In genomic region chr6:124329622-124330021, GRCm38 (mm10) we compare ENCODE assay signal across 14 mouse cellular contexts. TPM values are rescaled to one million over a fixed set of nuclear protein-coding genes. Genes with fewer than 3 reads are reported as not detected.
DNase-seq lines count a peak whose midpoint lies in the region; ATAC-seq and TF ChIP-seq lines count a peak whose summit lies in the region.
"Had no signal": no experiment of that assay in that cellular context is flagged by ENCODE, and none has a peak within 500 bp of the region (broad histone marks: within the 10 kb centered on the region; RNA-seq: fewer than 3 reads in every experiment).

No protein-coding gene starts in this region.

- ATAC-seq in kidney, embryonic 14.5 days (ENCODE audit: low FRiP score, low TSS enrichment), result no peak
- 0 out of 2 replicates have a peak, but pooled peaks have one; percentile 52 for ATAC-seq in granulocyte monocyte progenitor cell, adult 5-6 weeks (replicated peaks; ENCODE audit: poor library complexity, severe bottlenecking)
- ATAC-seq in midbrain, embryonic 13.5 days, result no peak

- peak; percentile 17 for DNase-seq in kidney, adult 2 months
- DNase-seq in thymus, postnatal 14 days, result peak; percentile 32
- no peak for DNase-seq in thymus, adult 18-20 months
- no peak for DNase-seq in embryo, embryonic 10.5 days (ENCODE audit: low spot score)
- DNase-seq in frontal cortex, adult 2 months (ENCODE audit: extremely low spot score in 1 of 2, low spot score in 1 of 2), result no peak
- DNase-seq: cerebellum, adult 9-11 months; heart, postnatal 4 days; kidney, postnatal 4 days had no signal

- H3K4me1 ChIP-seq in kidney, adult 2 months (ENCODE audit: control insufficient read depth, insufficient read depth, low read length), result no peaks in the 10 kb centered on the region
- no peaks in the 10 kb centered on the region for H3K4me1 ChIP-seq in kidney, embryonic 14.5 days (ENCODE audit: control insufficient read depth, insufficient read depth, low read length)
- H3K4me1 ChIP-seq in midbrain, embryonic 13.5 days (replicated peaks), result no peaks in the 10 kb centered on the region
- H3K4me1 ChIP-seq: forebrain, embryonic 10.5 days; heart, embryonic 10.5 days had no signal

- no peak overlapping the region for H3K4me2 ChIP-seq in kidney, embryonic 14.5 days (replicated peaks; ENCODE audit: low read depth, low read length)
- H3K4me2 ChIP-seq in midbrain, embryonic 13.5 days (replicated peaks), result no peak overlapping the region

- 0 out of 2 replicates have a peak, but pooled peaks have one; percentile 16 for TF ChIP-seq CTCF in kidney, adult 2 months (conservative IDR thresholded peaks at IDR 0.05; ENCODE audit: insufficient read depth, insufficient read length, low read depth, low read length)

- 88% methylated on average over 7 of the region's 7 CpGs for WGBS in kidney, adult 2 months
- 91% methylated on average over 7 of the region's 7 CpGs for WGBS in kidney, embryonic 14.5 days
- 90% methylated on average over 7 of the region's 7 CpGs for WGBS in midbrain, embryonic 13.5 days

- no peaks in the 10 kb centered on the region for H3K36me3 ChIP-seq in kidney, adult 2 months (ENCODE audit: control insufficient read depth, insufficient read depth, low read length)
- H3K36me3 ChIP-seq in kidney, embryonic 14.5 days (ENCODE audit: control insufficient read depth, insufficient read depth, low read length), result no peaks in the 10 kb centered on the region
- no peaks in the 10 kb centered on the region for H3K36me3 ChIP-seq in midbrain, embryonic 13.5 days
- H3K36me3 ChIP-seq: forebrain, embryonic 10.5 days; heart, embryonic 10.5 days had no signal

- no peak overlapping the region for H3K27ac ChIP-seq in kidney, adult 2 months (ENCODE audit: insufficient read depth, low read depth, low read length)
- H3K27ac ChIP-seq in kidney, embryonic 14.5 days (ENCODE audit: low read depth, low read length), result no peak overlapping the region
- no peak overlapping the region for H3K27ac ChIP-seq in midbrain, embryonic 13.5 days
- H3K27ac ChIP-seq: forebrain, embryonic 10.5 days; heart, embryonic 10.5 days had no signal

- TF ChIP-seq POLR2A in kidney, adult 2 months (IDR thresholded peaks at IDR 0.05; ENCODE audit: low read depth, low read length), result no peak

- H3K9me3 ChIP-seq in kidney, embryonic 14.5 days (ENCODE audit: control insufficient read depth, low read length), result no peaks in the 10 kb centered on the region
- H3K9me3 ChIP-seq in midbrain, embryonic 13.5 days, result no peaks in the 10 kb centered on the region
- H3K9me3 ChIP-seq: forebrain, embryonic 10.5 days; heart, embryonic 10.5 days had no signal

- H3K9ac ChIP-seq in kidney, embryonic 14.5 days (ENCODE audit: low read depth, low read length), result no peak overlapping the region
- H3K9ac ChIP-seq in midbrain, embryonic 13.5 days (replicated peaks), result no peak overlapping the region

- no peaks in the 10 kb centered on the region for H3K27me3 ChIP-seq in kidney, adult 2 months (replicated peaks; ENCODE audit: control insufficient read depth, insufficient read depth, low read length)
- no peaks in the 10 kb centered on the region for H3K27me3 ChIP-seq in kidney, embryonic 14.5 days (ENCODE audit: control insufficient read depth, insufficient read depth, low read length)
- H3K27me3 ChIP-seq in midbrain, embryonic 13.5 days, result no peaks in the 10 kb centered on the region

- H3K4me3 ChIP-seq in kidney, adult 2 months (ENCODE audit: insufficient read depth, low read depth, low read length), result no peak overlapping the region
- no peak overlapping the region for H3K4me3 ChIP-seq in kidney, embryonic 14.5 days (ENCODE audit: low read length)
- H3K4me3 ChIP-seq in midbrain, embryonic 13.5 days (replicated peaks), result no peak overlapping the region
- H3K4me3 ChIP-seq: forebrain, embryonic 10.5 days; heart, embryonic 10.5 days had no signal

RNA-seq across cellular contexts. Expression of gene Cd163, which starts 25.2 kb away (rescaled TPM):
- polyA plus RNA-seq in kidney, adult 2 months (2012; rRNA removed), result 0.26 and 0.39 TPM in 2 replicates
- 0.10 and 0.15 TPM in 2 replicates for polyA plus RNA-seq in kidney, embryonic 14.5 days (2014; fragmentation: Nextera tagmentation; extraction: Ambion mirVana)
- 1.2 and 2.9 TPM in 2 replicates for total RNA-seq in granulocyte monocyte progenitor cell, adult 5-6 weeks (2014; fragmentation: Nextera tagmentation)
- 2.3 and 2.4 TPM in 2 replicates for total RNA-seq in granulocyte monocyte progenitor cell, adult 5-6 weeks (2017)
- 0.12 TPM in 2 replicates for polyA plus RNA-seq in midbrain, embryonic 13.5 days (2015; fragmentation: Nextera tagmentation; extraction: Ambion mirVana)
- 0.42 and 0.58 TPM in 2 replicates for polyA plus RNA-seq in frontal cortex, adult 2 months (2012; rRNA removed)
- polyA plus RNA-seq: embryonic facial prominence, embryonic 11.5 days; forebrain, embryonic 10.5 days; heart, embryonic 10.5 days had no signal

Comparison
In these comparisons a context has a peak if more than half of its experiments do, and no peak if none do; other contexts are left out.
1. DNase-seq: peak in kidney, adult 2 months (single experiment) and thymus, postnatal 14 days (single experiment); none in thymus, adult 18-20 months (0 of 2), embryo, embryonic 10.5 days (single experiment) and frontal cortex, adult 2 months (0 of 2).